Mouse (Mus musculus): ENCODE results near the gene Bcl3.

Gene Bcl3

DNA sequence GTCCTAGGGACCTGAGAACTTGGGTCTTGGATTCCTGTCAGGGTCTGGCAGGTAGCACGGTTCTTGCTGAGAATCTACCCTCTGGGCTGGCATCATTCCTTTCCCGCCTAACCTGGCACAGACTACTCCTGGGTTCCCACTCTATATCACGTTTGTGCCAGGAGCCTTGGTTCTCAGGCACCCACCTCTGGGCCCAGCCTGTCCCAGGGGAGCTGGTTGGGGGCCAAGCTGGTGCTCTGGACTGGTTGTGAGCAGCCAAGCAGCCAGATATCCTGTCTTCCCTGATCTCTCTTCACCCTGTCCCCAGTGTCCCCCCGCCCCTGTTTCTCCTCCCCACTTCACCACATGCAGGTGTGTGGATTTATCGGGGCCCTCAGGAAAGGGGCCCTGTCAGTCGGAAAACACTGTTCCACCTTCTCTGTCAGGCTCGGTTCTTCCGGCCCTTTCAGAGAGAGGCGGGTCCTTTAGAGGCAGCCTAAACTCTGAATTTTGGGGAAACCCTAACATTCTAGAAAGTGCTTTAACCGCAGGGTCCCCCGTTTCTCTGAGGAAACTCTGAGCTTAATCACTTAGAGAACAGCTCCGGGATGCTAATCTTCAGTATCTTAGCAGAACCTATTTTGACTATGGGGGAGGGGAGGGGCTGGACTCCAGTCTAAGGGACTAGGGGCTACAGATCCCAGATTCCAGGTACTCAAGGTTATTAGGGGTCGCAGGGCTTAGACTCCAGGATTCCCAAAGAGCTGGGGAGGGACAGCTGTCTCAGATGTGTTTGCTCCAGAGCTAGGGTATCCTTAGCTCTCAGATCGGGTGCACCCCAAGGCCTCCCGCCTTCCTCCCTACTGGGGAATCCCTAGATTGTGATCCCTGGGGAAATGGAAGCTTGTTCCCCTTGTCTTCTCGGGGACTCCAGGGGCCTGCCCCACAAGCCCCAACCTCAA lies 52.9 kb downstream of the Bcl3 start:
- DNase-seq (ENCODE audit: low spot score in 2 of 2): no peak

- no peak for DNase-seq (ENCODE audit: low spot score in 2 of 2)
Observed at GRCm38 (mm10) chr7:19769001-19769400, 53.6 kb downstream of the Bcl3 start.

GRCm38 (mm10) chr7:19768251-19768650 lies 54.3 kb downstream of the Bcl3 start:
- no peak for DNase-seq (ENCODE audit: low spot score in 2 of 2)

DNA sequence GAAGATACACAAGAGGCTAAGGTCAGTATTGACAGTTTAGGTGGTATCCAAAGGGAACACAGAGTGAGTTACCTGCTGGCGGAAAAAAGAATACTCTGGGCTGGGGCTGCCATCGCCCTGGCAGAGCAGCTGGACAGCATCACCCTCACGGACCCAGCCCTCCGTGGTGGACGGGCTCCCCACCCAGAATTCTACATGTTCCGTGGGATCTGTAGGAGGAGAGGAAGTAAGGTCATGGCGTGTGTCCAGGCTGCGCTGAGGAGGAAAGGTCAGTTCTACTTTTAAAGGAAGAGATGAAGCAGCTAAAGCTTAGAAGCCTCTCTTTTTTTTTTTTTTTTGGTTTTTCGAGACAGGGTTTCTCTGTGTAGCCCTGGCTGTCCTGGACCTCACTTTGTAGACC lies 58.0 kb downstream of the Bcl3 start:
- DNase-seq (ENCODE audit: low spot score in 2 of 2): no peak

DNA sequence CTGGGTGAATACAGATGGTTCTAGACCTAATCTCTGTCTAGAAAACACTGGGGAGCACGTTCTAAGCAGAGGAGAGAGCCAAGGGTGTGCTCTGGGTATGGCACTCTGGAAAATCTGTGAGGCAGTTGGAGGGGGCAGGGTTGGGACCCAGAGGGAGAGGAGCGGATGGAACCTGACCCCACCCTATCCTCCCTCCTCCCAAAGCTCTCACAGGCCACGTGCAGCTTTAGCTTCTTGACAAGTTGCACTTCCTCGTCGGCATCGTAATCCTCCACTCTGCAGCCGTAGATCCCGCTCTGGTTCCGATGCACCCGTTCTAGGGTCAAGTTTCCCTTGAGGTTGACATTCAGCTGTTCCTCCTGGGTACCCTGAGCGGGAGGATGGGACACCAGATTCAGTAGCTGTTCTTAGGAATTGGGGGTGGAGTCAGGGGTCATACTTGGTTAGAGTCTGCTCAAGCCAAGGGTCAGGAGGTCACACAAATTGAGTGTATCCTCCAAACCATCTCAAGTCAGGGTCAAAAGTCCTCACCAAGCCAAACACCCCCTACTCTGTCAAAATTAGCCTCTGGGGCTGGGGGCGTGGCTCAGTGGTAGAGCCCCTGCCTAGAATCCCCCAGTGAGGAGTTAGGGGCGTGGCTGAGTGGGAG lies 58.6 kb downstream of the Bcl3 start:
- DNase-seq (ENCODE audit: low spot score in 2 of 2): no peak

DNA sequence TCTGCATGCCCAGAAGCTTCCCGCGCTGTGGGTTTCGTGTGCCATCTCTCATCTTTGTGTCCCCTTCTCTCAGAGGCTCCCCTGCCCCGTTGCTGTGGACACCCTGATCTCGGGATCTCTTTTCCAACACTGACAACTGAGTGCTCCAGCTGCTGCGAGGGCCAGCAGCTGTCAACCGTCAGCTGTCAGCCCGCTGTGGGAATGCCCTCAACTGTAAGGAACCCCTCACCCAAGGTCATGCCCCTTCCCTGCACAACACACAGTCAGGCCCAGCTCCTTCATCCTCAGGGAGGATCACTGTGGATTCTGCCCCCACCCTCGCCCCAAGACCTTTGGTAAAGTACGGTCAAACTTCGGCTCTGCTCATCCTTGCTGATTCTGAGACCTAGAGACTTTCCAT lies 60.3 kb downstream of the Bcl3 start:
- DNase-seq (ENCODE audit: low spot score in 2 of 2): no peak

GRCm38 (mm10) chr7:19760021-19760420 lies 62.5 kb downstream of the Bcl3 start:
- no peak for DNase-seq (ENCODE audit: low spot score in 2 of 2)

DNA sequence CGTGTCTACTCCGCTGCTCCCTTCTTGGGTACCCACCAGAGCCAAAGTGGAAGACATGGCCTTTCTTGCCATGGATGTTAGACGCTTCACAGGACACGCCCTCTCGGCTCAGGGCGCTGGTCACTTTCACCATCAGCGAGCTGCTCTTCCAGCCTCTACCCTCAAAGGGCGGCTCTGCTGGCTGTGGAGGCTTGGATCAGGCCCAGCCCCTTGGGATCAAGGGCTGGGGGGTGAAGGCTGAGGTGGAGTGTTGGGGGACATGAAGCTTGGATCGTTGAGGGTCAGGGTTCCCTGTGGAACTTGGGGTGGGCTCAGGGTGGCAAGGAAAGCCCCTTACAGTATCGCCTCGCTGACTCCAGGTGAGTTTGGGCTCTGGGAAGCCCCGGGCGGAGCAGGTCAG lies 63.9 kb downstream of the Bcl3 start:
- no peak for DNase-seq (ENCODE audit: low spot score in 2 of 2)
